Mouse (Mus musculus) heart, embryonic 14.5 days (tissue): ENCODE measurements at regions not wholly inside any gene's neighbourhood (a gene's known extent, or its start where the extent isn't known, plus 50 kb on each side); places are given as distances from the start of the nearest gene placed in this dataset.
A peak's percentile ranks its signal among the peaks of the same experiment; 100 is the strongest.

Source experiments
- ATAC-seq: fragments of 200-750 bp; cut with Nextera tagmentation; 2 replicates; pipeline ENCODE4 v1.8.0; 2017; ENCODE audit warnings: low read depth, moderate TSS enrichment; ENCODE audit not compliant: insufficient number of reproducible peaks, insufficient read depth, low FRiP score
- H3K27ac ChIP-seq, 2 experiments: fragments of 200-500 bp in 1 of 2; fragments of 300-500 bp in 1 of 2; sonication (generic) in 1 of 2; replicated peaks in 1 of 2; 2 replicates each; pipeline ENCODE4 v1.5.1; 2012 to 2014; ENCODE audit warnings: low read depth in 2 of 2, low read length in 2 of 2, control low read depth in 1 of 2, mild to moderate bottlenecking in 1 of 2, mixed read lengths in 1 of 2; ENCODE audit not compliant: control insufficient read depth in 1 of 2, insufficient read depth in 1 of 2
- H3K27me3 ChIP-seq: fragments of 300-500 bp; sonication (generic); 2 replicates; pipeline ENCODE4 v1.6.1; 2014; ENCODE audit warnings: mild to moderate bottlenecking, low read length, control low read depth; ENCODE audit not compliant: control insufficient read depth, insufficient read depth
- H3K36me3 ChIP-seq: fragments of 300-500 bp; sonication (generic); 2 replicates; pipeline ENCODE4 v1.6.1; 2014; ENCODE audit warnings: mild to moderate bottlenecking, control low read depth, low read length, mixed read lengths; ENCODE audit not compliant: control insufficient read depth, insufficient read depth
- H3K4me1 ChIP-seq, 2 experiments: fragments of 200-500 bp in 1 of 2; fragments of 300-500 bp in 1 of 2; sonication (generic) in 1 of 2; 2 replicates each; pipeline ENCODE4 v1.6.1; 2012 to 2014; ENCODE audit warnings: low read length in 2 of 2, control low read depth in 1 of 2, mixed read lengths in 1 of 2; ENCODE audit not compliant: control insufficient read depth in 2 of 2, insufficient read depth in 2 of 2
- H3K4me2 ChIP-seq: fragments of 300-500 bp; sonication (generic); 2 replicates; pipeline ENCODE4 v1.6.1; 2014; ENCODE audit warnings: mild to moderate bottlenecking, low read length
- H3K4me3 ChIP-seq, 2 experiments: fragments of 200-500 bp in 1 of 2; fragments of 300-500 bp in 1 of 2; sonication (generic) in 1 of 2; 2 replicates each; pipeline ENCODE4 v1.5.1; 2012 to 2014; ENCODE audit warnings: low read length in 2 of 2, mild to moderate bottlenecking in 2 of 2, control low read depth in 1 of 2, low read depth in 1 of 2, moderate library complexity in 1 of 2; ENCODE audit not compliant: control insufficient read depth in 1 of 2, insufficient read depth in 1 of 2
- H3K9ac ChIP-seq: fragments of 300-500 bp; sonication (generic); 2 replicates; pipeline ENCODE4 v1.6.1; 2014; ENCODE audit warnings: mild to moderate bottlenecking, low read length
- H3K9me3 ChIP-seq: fragments of 300-500 bp; sonication (generic); 2 replicates; pipeline ENCODE4 v1.6.1; 2016; ENCODE audit warnings: low read length, control low read depth; ENCODE audit not compliant: control insufficient read depth
- WGBS: fragments of 180-500 bp; shearing (Covaris S2); extraction: QIAGEN DNeasy Blood & Tissue Kit; methylation state at CpG from one replicate; pipeline ENCODE4 v1.1.7; 2014; 5-methylcytosine and 5-hydroxymethylcytosine counted together

GRCm38 (mm10) chr14:86395951-86396361 is 745.1 kb downstream of the Diaph3 start:
- H3K27me3 ChIP-seq = no peaks in the 10 kb centered on the region
- no peaks in the 10 kb centered on the region for H3K36me3 ChIP-seq
- no peak overlapping the region for H3K27ac ChIP-seq
- H3K4me1 ChIP-seq = no peaks in the 10 kb centered on the region; a peak in 2 of 4 replicates
- ATAC-seq = no peak
- WGBS = 27% methylated on average over 9 of the region's 9 CpGs
- H3K4me3 ChIP-seq = peak overlapping the region; percentile 18 to 23; a peak in 3 of 4 replicates
- peak overlapping the region; percentile 62 for H3K4me2 ChIP-seq
- H3K9me3 ChIP-seq = no peaks in the 10 kb centered on the region
- H3K9ac ChIP-seq = peak overlapping the region; percentile 30; the same call in 1 of the 2 replicates

GRCm38 (mm10) chr14:86395531-86395930 is 745.5 kb downstream of the Diaph3 start:
- Histone ChIP-seq H3K27ac (no peak overlapping the region), H3K4me2 (peak overlapping the region; percentile 62), H3K4me1 (no peaks in the 10 kb centered on the region; a peak in 2 of 4 replicates), H3K36me3 (no peaks in the 10 kb centered on the region), H3K9me3 (no peaks in the 10 kb centered on the region), H3K9ac (no peak overlapping the region), H3K27me3 (no peaks in the 10 kb centered on the region), H3K4me3 (peak overlapping the region in 1 of 2 experiments; percentile 23; a peak in 1 of 4 replicates)
- no peak for ATAC-seq
- 32% methylated on average over 10 of the region's 10 CpGs for WGBS

GRCm38 (mm10) chr14:86395068-86395467 is 746.0 kb downstream of the Diaph3 start:
- Histone ChIP-seq H3K4me1 (no peaks in the 10 kb centered on the region; a peak in 2 of 4 replicates), H3K36me3 (no peaks in the 10 kb centered on the region), H3K4me2 (no peak overlapping the region), H3K27me3 (no peaks in the 10 kb centered on the region), H3K4me3 (no peak overlapping the region), H3K27ac (no peak overlapping the region), H3K9me3 (no peaks in the 10 kb centered on the region), H3K9ac (no peak overlapping the region)
- WGBS = 77% methylated on average over 7 of the region's 7 CpGs
- no peak for ATAC-seq

- no peak overlapping the region for H3K9ac ChIP-seq
- no peak overlapping the region for H3K27ac ChIP-seq
- H3K27me3 ChIP-seq = no peaks in the 10 kb centered on the region
- 75% methylated on average over 6 of the region's 6 CpGs for WGBS
- ATAC-seq = no peak
- no peaks in the 10 kb centered on the region for H3K4me1 ChIP-seq
- H3K4me3 ChIP-seq = no peak overlapping the region
- no peak overlapping the region for H3K4me2 ChIP-seq
- no peaks in the 10 kb centered on the region for H3K36me3 ChIP-seq
- H3K9me3 ChIP-seq = no peaks in the 10 kb centered on the region
Measured at GRCm38 (mm10) chr14:86385136-86385535, 755.9 kb downstream of the Diaph3 start.

GRCm38 (mm10) chr14:86365032-86365431 is 776.0 kb downstream of the Diaph3 start:
- Histone ChIP-seq H3K36me3 (no peaks in the 10 kb centered on the region), H3K27me3 (no peaks in the 10 kb centered on the region), H3K9me3 (no peaks in the 10 kb centered on the region), H3K4me3 (no peak overlapping the region), H3K9ac (no peak overlapping the region), H3K4me1 (no peaks in the 10 kb centered on the region), H3K4me2 (no peak overlapping the region), H3K27ac (no peak overlapping the region)
- ATAC-seq = no peak
- 76% methylated on average over 2 of the region's 2 CpGs for WGBS

GRCm38 (mm10) chr14:86360423-86361059 is 780.5 kb downstream of the Diaph3 start:
- Histone ChIP-seq H3K27me3 (no peaks in the 10 kb centered on the region), H3K36me3 (no peaks in the 10 kb centered on the region), H3K4me2 (no peak overlapping the region), H3K9ac (no peak overlapping the region), H3K27ac (no peak overlapping the region), H3K4me3 (no peak overlapping the region), H3K9me3 (no peaks in the 10 kb centered on the region), H3K4me1 (no peaks in the 10 kb centered on the region)
- ATAC-seq = no peak
- WGBS = 52% methylated on average over 7 of the region's 7 CpGs

GRCm38 (mm10) chr14:86358584-86358983 is 782.5 kb downstream of the Diaph3 start:
- Histone ChIP-seq H3K27ac (no peak overlapping the region), H3K27me3 (no peaks in the 10 kb centered on the region), H3K9ac (no peak overlapping the region), H3K4me2 (no peak overlapping the region), H3K36me3 (no peaks in the 10 kb centered on the region), H3K9me3 (no peaks in the 10 kb centered on the region), H3K4me1 (no peaks in the 10 kb centered on the region), H3K4me3 (no peak overlapping the region)
- ATAC-seq = no peak
- 82% methylated on average over 6 of the region's 6 CpGs for WGBS

- no peaks in the 10 kb centered on the region for H3K36me3 ChIP-seq
Measured at GRCm38 (mm10) chr14:86350526-86350925, 790.5 kb downstream of the Diaph3 start.

More at GRCm38 (mm10) chr14:86350526-86350925, 790.5 kb downstream of the Diaph3 start:
- Histone ChIP-seq H3K4me2 (no peak overlapping the region), H3K9me3 (no peaks in the 10 kb centered on the region), H3K9ac (no peak overlapping the region), H3K4me1 (no peaks in the 10 kb centered on the region), H3K4me3 (no peak overlapping the region), H3K27me3 (no peaks in the 10 kb centered on the region), H3K27ac (no peak overlapping the region)
- ATAC-seq = no peak
- WGBS = 48% methylated on average over 1 of the region's 1 CpGs
